Mouse (Mus musculus): ENCODE data around the gene Acp5. TPM values are rescaled to one million over a fixed set of nuclear protein-coding genes. Genes with fewer than 3 reads are reported as not detected.
"Not testable (repeated sequence)": the region's sequence is repeated elsewhere in the genome, so short reads cannot be mapped to it uniquely, and the experiment has no call there.

The Acp5 gene
- polyA plus RNA-seq, 1 experiment from 2014 or later: 228 TPM

DNA sequence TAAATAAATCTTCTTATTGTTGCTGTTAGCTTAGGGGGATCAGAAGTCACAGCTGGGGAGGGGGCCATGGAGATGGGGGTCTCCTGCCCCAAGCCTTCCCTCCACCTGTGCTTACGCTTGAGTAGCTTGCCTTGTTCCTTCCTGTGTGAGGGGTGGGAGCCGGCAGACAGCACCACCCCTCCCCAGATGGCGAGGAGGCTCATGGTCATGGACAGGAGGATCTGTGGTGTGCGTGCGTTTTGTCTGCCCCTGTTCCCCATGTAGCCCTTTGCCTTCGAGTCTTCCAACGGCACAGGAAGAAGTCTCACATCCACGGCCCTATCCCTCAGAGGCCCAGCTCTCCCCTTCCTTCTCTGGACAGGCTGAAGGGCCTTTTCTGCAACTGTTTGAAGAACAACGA, 26.8 kb upstream of the Acp5 start:
- ATAC-seq (ENCODE audit: low read depth): no peak
- H3K4me2 ChIP-seq (ENCODE audit: low read depth, low read length): no peak overlapping the region
- 58% methylated on average over 9 of the region's 9 CpGs for WGBS (ENCODE audit: insufficient replicate concordance)
- no peak overlapping the region for H3K9ac ChIP-seq (ENCODE audit: low read depth, low read length)
- H3K36me3 ChIP-seq (ENCODE audit: control insufficient read depth, insufficient read depth): no peaks in the 10 kb centered on the region
- H3K4me3 ChIP-seq (ENCODE audit: low read depth, low read length): no peak overlapping the region
- peaks cover 20% of the 10 kb centered on the region for H3K27me3 ChIP-seq (ENCODE audit: control insufficient read depth, insufficient read depth, low read depth, low read length)
- H3K27ac ChIP-seq (ENCODE audit: low read length): no peak overlapping the region
- peaks cover 9% of the 10 kb centered on the region for H3K4me1 ChIP-seq (ENCODE audit: control insufficient read depth, low read depth, low read length)
- peaks cover 4% of the 10 kb centered on the region for H3K9me3 ChIP-seq (replicated peaks; ENCODE audit: control insufficient read depth, low read length)

DNA sequence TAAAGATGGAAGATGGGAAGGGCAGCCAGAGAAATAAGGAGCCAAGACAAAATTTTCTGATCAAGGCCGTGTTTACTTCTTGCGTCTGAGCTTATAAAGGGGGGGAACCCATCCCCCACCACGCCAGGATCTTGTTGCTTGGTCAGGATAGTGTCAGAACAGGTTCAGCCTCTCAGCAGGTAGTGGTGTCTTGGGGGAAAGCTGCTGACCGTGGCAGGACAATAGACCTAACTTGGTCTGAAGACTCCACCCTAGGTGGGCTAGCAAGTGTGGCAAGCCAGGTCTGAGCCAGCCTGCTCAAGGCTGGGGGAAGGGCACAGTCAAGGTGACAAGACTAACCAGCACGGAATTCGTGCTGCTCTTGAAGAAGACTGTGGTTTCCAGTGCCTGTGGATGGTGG, 25.8 kb upstream of the Acp5 start:
- no peak for ATAC-seq (ENCODE audit: low read depth)
- 54% methylated on average over 6 of the region's 6 CpGs for WGBS (ENCODE audit: insufficient replicate concordance)
- Histone ChIP-seq H3K9me3 (replicated peaks; ENCODE audit: control insufficient read depth, low read length) (no peaks in the 10 kb centered on the region), H3K4me1 (ENCODE audit: control insufficient read depth, low read depth, low read length) (peaks cover 11% of the 10 kb centered on the region), H3K4me3 (ENCODE audit: low read depth, low read length) (no peak overlapping the region), H3K27ac (ENCODE audit: low read length) (no peak overlapping the region), H3K36me3 (ENCODE audit: control insufficient read depth, insufficient read depth) (no peaks in the 10 kb centered on the region), H3K4me2 (ENCODE audit: low read depth, low read length) (no peak overlapping the region), H3K27me3 (ENCODE audit: control insufficient read depth, insufficient read depth, low read depth, low read length) (peaks cover 20% of the 10 kb centered on the region), H3K9ac (ENCODE audit: low read depth, low read length) (no peak overlapping the region)

DNA sequence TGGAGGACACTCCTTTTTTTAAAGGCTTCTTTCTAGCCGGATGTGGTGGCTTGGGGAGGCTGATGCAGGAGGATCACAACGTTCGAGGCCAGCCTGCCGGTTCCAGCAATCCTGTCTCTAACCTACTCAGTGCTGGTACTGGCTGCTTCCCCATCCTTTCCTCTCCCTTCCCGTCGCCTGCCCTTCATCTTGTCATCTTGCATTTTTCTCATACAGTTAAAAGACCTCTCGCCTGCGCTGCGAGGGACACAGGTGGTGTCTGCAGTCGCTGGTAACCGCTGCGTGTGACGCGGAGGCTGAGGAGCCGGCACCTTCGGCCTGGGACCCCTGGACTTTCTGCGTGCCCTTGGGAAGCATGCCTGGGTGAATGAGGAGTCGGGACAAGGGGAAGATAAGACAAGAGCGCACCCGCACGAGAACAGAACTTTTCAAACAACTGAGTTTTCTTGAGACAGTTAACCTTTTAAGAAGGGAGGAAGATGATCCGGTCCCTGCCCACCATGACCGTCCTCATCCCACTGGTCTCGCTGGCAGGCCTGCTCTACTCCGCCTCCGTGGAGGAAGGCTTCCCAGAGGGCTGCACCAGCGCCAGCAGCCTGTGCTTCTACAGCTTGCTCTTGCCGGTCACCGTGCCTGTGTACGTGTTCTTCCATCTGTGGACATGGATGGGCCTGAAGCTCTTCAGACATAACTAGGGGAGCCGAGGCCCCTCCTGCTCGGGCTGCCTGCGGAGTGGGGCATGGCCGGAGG, 22.2 kb upstream of the Acp5 start:
- Histone ChIP-seq H3K4me2 (ENCODE audit: low read depth, low read length) (peak overlapping the region; percentile 97), H3K27ac (ENCODE audit: low read length) (no peak overlapping the region), H3K9me3 (replicated peaks; ENCODE audit: control insufficient read depth, low read length) (no peaks in the 10 kb centered on the region), H3K9ac (ENCODE audit: low read depth, low read length) (peak overlapping the region; percentile 91), H3K27me3 (ENCODE audit: control insufficient read depth, insufficient read depth, low read depth, low read length) (no peaks in the 10 kb centered on the region), H3K36me3 (ENCODE audit: control insufficient read depth, insufficient read depth) (no peaks in the 10 kb centered on the region), H3K4me3 (ENCODE audit: low read depth, low read length) (peak overlapping the region; percentile 84), H3K4me1 (ENCODE audit: control insufficient read depth, low read depth, low read length) (peaks cover 19% of the 10 kb centered on the region)
- WGBS (ENCODE audit: insufficient replicate concordance): 64% methylated on average over 34 of the region's 34 CpGs
- no peak for ATAC-seq (ENCODE audit: low read depth)

GRCm38 (mm10) chr9:22156497-22157245, 21.2 kb upstream of the Acp5 start, which contains the start of gene Pigyl:
Gene Pigyl (plus strand): TSS chr9:22156846.
- no peaks in the 10 kb centered on the region for H3K36me3 ChIP-seq (ENCODE audit: control insufficient read depth, insufficient read depth)
- H3K4me2 ChIP-seq (ENCODE audit: low read depth, low read length): peak within 1 kb of the TSS; percentile 97
- no peaks in the 10 kb centered on the region for H3K27me3 ChIP-seq (ENCODE audit: control insufficient read depth, insufficient read depth, low read depth, low read length)
- no peaks in the 10 kb centered on the region for H3K9me3 ChIP-seq (replicated peaks; ENCODE audit: control insufficient read depth, low read length)
- under 1% methylated on average over 65 of the region's 65 CpGs for WGBS (ENCODE audit: insufficient replicate concordance)
- H3K4me1 ChIP-seq (ENCODE audit: control insufficient read depth, low read depth, low read length): peaks cover 19% of the 10 kb centered on the region
- H3K9ac ChIP-seq (ENCODE audit: low read depth, low read length): peak within 1 kb of the TSS; percentile 91
- peak within 1 kb of the TSS; percentile 73 for H3K27ac ChIP-seq (ENCODE audit: low read length)
- peak; percentile 99 for ATAC-seq (ENCODE audit: low read depth)
- peak within 1 kb of the TSS; percentile 84 for H3K4me3 ChIP-seq (ENCODE audit: low read depth, low read length)

DNA sequence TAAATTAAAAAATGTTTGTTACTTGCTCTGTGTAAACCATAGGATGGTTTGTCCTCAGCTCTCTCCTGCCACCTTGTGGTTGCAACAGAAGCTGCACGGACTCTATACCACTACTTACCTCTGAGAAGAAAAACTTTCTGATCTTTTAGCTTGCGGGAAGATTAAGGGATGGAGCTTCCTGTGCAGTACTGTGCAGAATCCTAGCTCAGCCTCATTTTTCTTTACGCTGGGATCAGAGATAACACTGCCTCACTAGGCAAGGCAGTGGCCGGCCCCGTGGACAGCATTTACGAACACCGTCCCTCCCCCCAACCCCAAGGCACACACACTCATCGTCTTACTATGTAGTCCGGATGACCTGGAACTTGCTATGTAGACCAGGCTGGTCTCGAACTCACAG, 20.1 kb upstream of the Acp5 start:
- no peaks in the 10 kb centered on the region for H3K9me3 ChIP-seq (replicated peaks; ENCODE audit: control insufficient read depth, low read length)
- peak overlapping the region; percentile 17; the same call in 1 of the 2 replicates for H3K9ac ChIP-seq (ENCODE audit: low read depth, low read length)
- WGBS (ENCODE audit: insufficient replicate concordance): 11% methylated on average over 10 of the region's 10 CpGs
- no peaks in the 10 kb centered on the region for H3K36me3 ChIP-seq (ENCODE audit: control insufficient read depth, insufficient read depth)
- peak overlapping the region; percentile 67 for H3K4me2 ChIP-seq (ENCODE audit: low read depth, low read length)
- no peak overlapping the region for H3K27ac ChIP-seq (ENCODE audit: low read length)
- peak overlapping the region; percentile 84 for H3K4me3 ChIP-seq (ENCODE audit: low read depth, low read length)
- H3K27me3 ChIP-seq (ENCODE audit: control insufficient read depth, insufficient read depth, low read depth, low read length): no peaks in the 10 kb centered on the region
- peaks cover 19% of the 10 kb centered on the region for H3K4me1 ChIP-seq (ENCODE audit: control insufficient read depth, low read depth, low read length)
- ATAC-seq (ENCODE audit: low read depth): no peak

- H3K4me3 ChIP-seq (ENCODE audit: low read depth, low read length): no peak overlapping the region
- ATAC-seq (ENCODE audit: low read depth): no peak
- H3K27me3 ChIP-seq (ENCODE audit: control insufficient read depth, insufficient read depth, low read depth, low read length): no peaks in the 10 kb centered on the region
- no peak overlapping the region for H3K9ac ChIP-seq (ENCODE audit: low read depth, low read length)
- H3K27ac ChIP-seq (ENCODE audit: low read length): no peak overlapping the region
- peaks cover 28% of the 10 kb centered on the region for H3K4me1 ChIP-seq (ENCODE audit: control insufficient read depth, low read depth, low read length)
- H3K36me3 ChIP-seq (ENCODE audit: control insufficient read depth, insufficient read depth): no peaks in the 10 kb centered on the region
- H3K9me3 ChIP-seq (replicated peaks; ENCODE audit: control insufficient read depth, low read length): no peaks in the 10 kb centered on the region
- no peak overlapping the region for H3K4me2 ChIP-seq (ENCODE audit: low read depth, low read length)
- 67% methylated on average over 3 of the region's 3 CpGs for WGBS (ENCODE audit: insufficient replicate concordance)
Observed at GRCm38 (mm10) chr9:22153810-22154209, 18.3 kb upstream of the Acp5 start.

- no peak overlapping the region for H3K27ac ChIP-seq (ENCODE audit: low read length)
- ATAC-seq (ENCODE audit: low read depth): no peak
- H3K4me3 ChIP-seq (ENCODE audit: low read depth, low read length): no peak overlapping the region
- peaks cover 16% of the 10 kb centered on the region for H3K4me1 ChIP-seq (ENCODE audit: control insufficient read depth, low read depth, low read length)
- 67% methylated on average over 2 of the region's 2 CpGs for WGBS (ENCODE audit: insufficient replicate concordance)
- no peaks in the 10 kb centered on the region for H3K36me3 ChIP-seq (ENCODE audit: control insufficient read depth, insufficient read depth)
- H3K9ac ChIP-seq (ENCODE audit: low read depth, low read length): no peak overlapping the region
- no peaks in the 10 kb centered on the region for H3K9me3 ChIP-seq (replicated peaks; ENCODE audit: control insufficient read depth, low read length)
- H3K4me2 ChIP-seq (ENCODE audit: low read depth, low read length): no peak overlapping the region
- H3K27me3 ChIP-seq (ENCODE audit: control insufficient read depth, insufficient read depth, low read depth, low read length): no peaks in the 10 kb centered on the region
Observed at GRCm38 (mm10) chr9:22150946-22151345, 15.4 kb upstream of the Acp5 start.

DNA sequence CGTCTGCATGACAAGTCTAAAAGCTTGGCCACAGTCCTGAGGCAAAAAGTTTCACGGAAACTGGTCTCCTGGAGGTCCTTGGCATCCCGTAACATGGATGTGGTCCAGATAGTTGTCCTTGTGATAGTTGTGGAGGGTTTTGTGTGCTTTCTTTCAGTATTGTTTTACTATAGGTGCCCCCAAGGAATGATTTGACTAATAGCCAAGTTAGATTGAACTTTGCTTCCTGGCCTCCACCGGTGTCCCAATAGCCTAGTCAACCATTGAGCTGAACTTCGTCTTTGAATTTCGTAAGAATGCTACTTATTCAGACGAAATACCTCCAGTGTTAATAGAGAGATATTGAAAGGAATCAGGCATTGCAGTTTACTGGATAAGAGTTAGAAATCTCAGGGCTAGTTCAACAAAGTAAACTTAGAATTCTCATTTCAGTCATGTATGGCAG, 14.8 kb upstream of the Acp5 start:
- WGBS (ENCODE audit: insufficient replicate concordance): 61% methylated on average over 7 of the region's 7 CpGs
- H3K27me3 ChIP-seq (ENCODE audit: control insufficient read depth, insufficient read depth, low read depth, low read length); H3K9ac ChIP-seq (ENCODE audit: low read depth, low read length); H3K4me3 ChIP-seq (ENCODE audit: low read depth, low read length); H3K27ac ChIP-seq (ENCODE audit: low read length); H3K4me2 ChIP-seq (ENCODE audit: low read depth, low read length); H3K36me3 ChIP-seq (ENCODE audit: control insufficient read depth, insufficient read depth); ATAC-seq (ENCODE audit: low read depth); H3K9me3 ChIP-seq (replicated peaks; ENCODE audit: control insufficient read depth, low read length): not testable (repeated sequence)
- peaks cover 10% of the 10 kb centered on the region for H3K4me1 ChIP-seq (ENCODE audit: control insufficient read depth, low read depth, low read length)
